Mouse (Mus musculus) bone marrow macrophage, adult 2 months (primary cell): ENCODE data around the gene Cd55. TPM values are rescaled to one million over a fixed set of nuclear protein-coding genes. Genes with fewer than 3 reads are reported as not detected.
"Not testable (repeated sequence)": the region's sequence is repeated elsewhere in the genome, so short reads cannot be mapped to it uniquely, and the experiment has no call there.

Source experiments
- H3K27ac ChIP-seq: 2 replicates; pipeline ENCODE4 v1.5.1; 2012; ENCODE audit warnings: low read depth, low read length; ENCODE audit not compliant: insufficient read depth
- H3K4me1 ChIP-seq: 2 replicates; pipeline ENCODE4 v1.6.1; 2012; ENCODE audit warnings: low read length; ENCODE audit not compliant: control insufficient read depth, insufficient read depth
- H3K4me3 ChIP-seq: 2 replicates; pipeline ENCODE4 v1.5.1; 2012; ENCODE audit warnings: mild to moderate bottlenecking, low read length, moderate library complexity; ENCODE audit not compliant: insufficient read depth
- CTCF ChIP-seq: IDR thresholded peaks from 2 replicates; pipeline ENCODE4 v1.5.1; 2012; ENCODE audit warnings: low read depth, mild to moderate bottlenecking, low read length, moderate library complexity
- POLR2A ChIP-seq: IDR thresholded peaks from 2 replicates; pipeline ENCODE4 v1.6.1; 2012; ENCODE audit warnings: mild to moderate bottlenecking, low read depth, low read length, borderline replicate concordance
- polyA plus RNA-seq: library from polyadenylated mRNA; stranded (reverse); fragments of >200 nt; gene quantifications from 2 replicates; pipeline ENCODE4 v1.2.4, GENCODE M21; 2012; ENCODE audit not compliant: missing spikeins, insufficient read depth, insufficient read length

Cd55 gene
- polyA plus RNA-seq, 1 experiment = 4.2 TPM

- TF ChIP-seq CTCF = no peak
- no peak for TF ChIP-seq POLR2A
- H3K4me1 ChIP-seq = no peaks in the 10 kb centered on the region
- no peak within 1 kb of the TSS for H3K27ac ChIP-seq
- no peak within 1 kb of the TSS for H3K4me3 ChIP-seq
Measured at GRCm38 (mm10) chr1:130422664-130423111, 39.9 kb downstream of the Cd55 start, which contains the start of gene Cd55b. Cd55b (minus strand) TSS chr1:130423009.

- not testable (repeated sequence) for H3K4me1 ChIP-seq, H3K4me3 ChIP-seq, H3K27ac ChIP-seq
Measured at GRCm38 (mm10) chr1:130422033-130422432, 40.5 kb downstream of the Cd55 start.

- not testable (repeated sequence) for H3K4me1 ChIP-seq, H3K27ac ChIP-seq, H3K4me3 ChIP-seq
Measured at GRCm38 (mm10) chr1:130397109-130397508, 65.4 kb downstream of the Cd55 start.

Other genes with a start within 250 kb of the Cd55 start
- not detected in 2 replicates for gene Cd55b, start 39.7 kb downstream of the Cd55 start, polyA plus RNA-seq
- gene Zp3r, start 166.9 kb upstream of the Cd55 start, polyA plus RNA-seq = not detected in 2 replicates
- not detected in 2 replicates for gene C4bp, start 198.9 kb upstream of the Cd55 start, polyA plus RNA-seq